Mouse (Mus musculus) heart, adult 2 months (tissue): ENCODE measurements at regions not wholly inside any gene's neighbourhood (a gene's known extent, or its start where the extent isn't known, plus 50 kb on each side); places are given as distances from the start of the nearest gene placed in this dataset.

Experiments used
- CTCF ChIP-seq: fragments of 200-600 bp; IDR thresholded peaks from 2 replicates; pipeline ENCODE4 v1.8.1; 2022; ENCODE audit warnings: antibody characterized with exemption, mild to moderate bottlenecking, moderate library complexity
- EP300 ChIP-seq: fragments of 200-500 bp; IDR thresholded peaks from 2 replicates; pipeline ENCODE4 v1.6.1; 2011; ENCODE audit warnings: low read depth, low read length, control low read depth; ENCODE audit not compliant: insufficient read depth
- POLR2A ChIP-seq: fragments of 200-500 bp; IDR thresholded peaks from 2 replicates; pipeline ENCODE4 v1.6.1; 2011; ENCODE audit warnings: mild to moderate bottlenecking, low read depth, low read length, control low read depth; ENCODE audit not compliant: insufficient read depth

GRCm38 (mm10) chr17:42029452-42029851 lies 286.3 kb upstream of the Ptchd4 start:
- no peak for TF ChIP-seq POLR2A
- TF ChIP-seq CTCF = no peak
- no peak for TF ChIP-seq EP300
